Mouse (Mus musculus) left cerebral cortex, postnatal 14 days (tissue): ENCODE measurements at regions not wholly inside any gene's neighbourhood (a gene's known extent, or its start where the extent isn't known, plus 50 kb on each side); places are given as distances from the start of the nearest gene placed in this dataset.

Experiments used
- DNase-seq, 2 experiments: peaks; one replicate each; pipeline ENCODE4 v3.0.0; 2021 to 2022; ENCODE audit warnings: low spot score in 2 of 2, mixed read lengths in 1 of 2
- intact Hi-C: fragments of 180-260 bp; cut with DNase I; formaldehyde crosslinking; loops from one replicate; pipeline ENCODE4 v1.15.1; 2025

DNA sequence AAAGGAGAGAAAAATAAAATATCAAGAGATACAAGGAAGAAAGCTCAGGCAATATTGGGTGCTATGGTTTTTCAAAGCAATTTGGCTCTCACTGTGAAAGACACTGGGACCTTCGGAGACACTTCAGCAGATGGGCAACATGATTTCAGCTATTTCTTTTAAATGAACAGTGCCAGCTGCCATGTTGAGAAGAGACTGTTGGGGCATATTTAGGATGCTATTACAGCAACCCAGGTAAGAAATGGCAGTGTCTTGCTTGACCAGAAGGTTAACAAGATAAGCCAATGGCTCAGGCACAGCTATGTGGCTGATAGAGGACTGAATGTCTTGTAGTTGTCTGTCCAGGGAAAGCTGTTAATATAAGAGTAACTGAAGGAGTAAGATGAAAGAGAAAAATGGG is 348.6 kb downstream of the Ankrd7 start:
- no peak for DNase-seq
- intact Hi-C loops, result no loop called here

DNA sequence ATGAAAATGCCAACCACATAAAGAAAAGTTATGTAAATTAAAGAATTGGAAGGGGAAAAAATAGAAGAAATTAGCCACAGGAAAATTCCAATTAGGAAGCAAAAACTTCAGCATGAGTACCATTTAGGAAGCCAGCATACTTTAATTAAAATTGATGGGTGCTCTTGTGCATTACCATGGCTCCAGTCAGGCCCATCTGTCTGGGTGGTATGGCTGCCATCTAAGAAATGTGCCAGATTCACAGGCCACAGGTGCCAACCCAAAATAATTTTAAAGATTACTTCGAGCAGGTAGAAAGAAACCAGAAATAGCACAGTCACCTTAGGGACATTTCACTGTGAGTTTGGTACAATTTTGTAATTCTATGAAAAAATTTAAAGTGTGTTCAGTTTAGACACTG is 349.0 kb downstream of the Ankrd7 start:
- DNase-seq, result no peak
- intact Hi-C loops, result no loop called here

DNA sequence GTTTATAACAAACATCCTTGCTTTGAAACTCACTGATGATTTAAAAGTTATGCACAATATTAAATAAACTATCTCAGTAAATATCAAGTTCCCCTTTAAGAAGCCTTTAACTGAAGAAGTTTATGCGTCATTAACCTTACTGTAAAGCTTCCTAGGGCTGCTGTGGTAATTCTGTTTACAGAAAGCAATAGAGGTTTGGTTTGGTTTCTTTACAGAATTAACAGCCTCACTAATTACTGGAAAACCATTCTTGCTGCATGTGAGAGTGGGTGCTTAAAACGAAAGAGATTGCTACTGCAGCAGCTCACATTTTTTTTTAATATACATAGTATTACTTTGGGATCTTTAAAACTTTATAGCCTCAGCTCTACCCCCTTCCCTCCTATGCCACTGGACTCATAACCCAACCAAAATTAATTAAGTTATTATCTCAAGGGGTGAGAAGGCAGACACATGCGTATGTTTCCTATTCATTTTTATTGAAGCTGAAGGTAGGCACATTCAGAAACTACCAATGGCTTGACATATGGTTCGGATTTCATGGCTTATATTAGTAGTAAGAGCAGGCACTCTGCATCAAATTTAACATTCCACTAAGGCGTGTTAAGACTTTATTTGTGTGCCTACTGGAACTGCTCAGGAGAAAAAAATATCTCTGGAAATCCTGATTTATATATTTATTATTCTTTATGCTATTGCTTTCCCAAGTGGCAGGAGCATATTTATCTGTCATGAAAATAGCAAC is 398.1 kb downstream of the Ankrd7 start:
- intact Hi-C loops, result no loop called here
- no peak for DNase-seq

- DNase-seq, result no peak
- intact Hi-C loops, result no loop called here
Measured at GRCm38 (mm10) chr6:19273207-19273606, 407.1 kb downstream of the Ankrd7 start.

DNA sequence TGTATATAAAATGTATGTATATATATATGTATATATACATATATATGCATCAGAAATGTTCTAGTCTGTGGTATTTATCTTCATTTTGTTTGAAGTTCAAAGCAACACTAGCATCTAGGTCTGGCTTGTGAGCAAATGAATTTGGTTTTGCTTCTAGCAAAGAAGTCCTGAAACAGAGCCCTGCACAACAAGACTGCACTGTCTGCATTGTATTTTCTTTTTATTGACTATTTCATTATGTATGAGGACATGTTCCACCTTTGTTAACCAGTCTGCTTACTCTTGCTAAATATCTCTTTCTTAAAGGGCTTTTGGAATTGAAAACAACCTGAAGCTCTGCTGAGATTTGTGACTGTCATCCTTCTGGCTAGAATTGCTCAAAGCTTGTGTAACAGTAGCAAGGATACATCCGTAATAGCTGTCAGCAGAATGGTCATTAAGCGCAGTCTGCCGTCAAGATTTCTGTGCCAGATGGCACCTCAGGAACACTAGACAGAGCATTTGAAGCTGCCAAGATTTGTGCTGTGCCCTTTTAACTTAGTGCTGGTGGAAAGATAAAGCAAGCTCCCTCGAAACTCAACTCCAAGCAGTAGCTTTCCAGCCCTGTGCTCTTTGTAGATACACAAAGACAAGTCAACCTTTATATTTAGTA is 416.7 kb downstream of the Ankrd7 start:
- peak; percentile 9 to 49 for DNase-seq
- intact Hi-C loops, result no loop called here

DNA sequence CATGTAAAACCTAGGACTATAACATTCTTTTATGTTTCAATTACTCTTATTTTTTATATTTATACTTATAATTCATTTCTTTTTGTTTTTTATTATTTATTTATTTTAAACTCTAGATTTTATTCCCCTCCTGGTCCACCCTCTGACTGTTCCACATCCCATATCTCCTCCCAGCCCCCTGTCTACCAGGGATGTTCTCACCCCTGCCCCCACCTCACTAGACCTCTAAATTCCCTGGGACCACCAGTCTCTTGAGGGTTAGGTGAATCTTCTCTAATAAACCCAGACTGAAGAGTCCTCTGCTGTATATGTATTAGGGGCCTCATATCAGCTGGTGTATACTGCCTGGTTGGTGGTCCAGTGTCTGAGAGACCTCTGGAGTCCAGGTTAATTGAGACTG is 466.5 kb downstream of the Ankrd7 start:
- DNase-seq, result no peak
- intact Hi-C loops, result no loop called here

- intact Hi-C loops, result no loop called here
- no peak for DNase-seq
Measured at GRCm38 (mm10) chr6:19335653-19336052, 469.5 kb downstream of the Ankrd7 start.

DNA sequence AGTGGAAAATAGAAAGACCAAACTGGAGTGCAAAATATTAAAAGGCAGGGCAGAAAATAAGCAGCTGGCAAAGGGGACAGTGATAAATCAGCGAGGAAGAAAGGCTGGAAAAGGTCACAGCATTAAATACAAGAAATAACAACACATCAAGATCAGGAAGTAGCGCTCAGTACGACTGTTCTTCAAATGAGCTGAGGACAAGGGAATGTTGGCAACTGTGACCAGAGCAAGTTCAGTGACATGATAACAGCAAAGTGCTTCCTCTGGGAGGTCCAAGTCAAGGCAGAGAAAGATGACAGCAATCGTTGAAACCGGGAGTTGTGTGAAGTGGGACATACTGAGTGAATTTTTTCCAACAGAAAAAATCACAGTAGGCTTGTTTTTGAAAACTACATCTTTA is 472.4 kb downstream of the Ankrd7 start:
- no peak for DNase-seq
- intact Hi-C loops, result no loop called here
